Mouse (Mus musculus) liver, embryonic 14.5 days (tissue): ENCODE measurements around the gene Rapgefl1.

ENCODE experiments used
- CTCF ChIP-seq: IDR thresholded peaks from 2 replicates; pipeline ENCODE4 v1.5.1; 2016; ENCODE audit warnings: antibody characterized with exemption, low read depth, control low read depth
- EP300 ChIP-seq: IDR thresholded peaks from 2 replicates; pipeline ENCODE4 v1.6.1; 2016; ENCODE audit warnings: antibody characterized with exemption, low read depth

DNA sequence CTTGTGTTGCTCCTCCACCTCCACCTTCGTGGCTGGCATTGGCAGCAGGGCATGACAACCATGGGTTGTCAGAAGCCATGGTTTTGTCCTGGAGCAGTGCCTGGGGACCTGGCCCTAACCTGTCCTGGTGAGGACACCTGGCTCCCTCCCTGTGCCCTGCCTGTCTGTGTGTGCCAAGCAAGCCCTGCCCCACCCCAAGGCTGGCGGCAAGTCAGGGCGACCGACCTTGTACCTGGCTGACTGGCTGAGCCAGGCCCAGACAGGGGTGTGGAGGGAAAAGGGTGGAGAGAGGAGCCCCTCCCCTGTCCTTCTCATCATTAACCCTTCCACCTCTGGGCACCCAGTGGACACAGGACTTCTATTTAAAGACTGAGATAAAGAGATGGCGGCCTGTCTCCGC is 2.8 kb downstream of the Rapgefl1 start:
- no peak for TF ChIP-seq CTCF
- TF ChIP-seq EP300, result no peak
